Mouse (Mus musculus) hindbrain, embryonic 10.5 days (tissue): ENCODE results near the gene Ppox. TPM values are rescaled to one million over a fixed set of nuclear protein-coding genes. Genes with fewer than 3 reads are reported as not detected.
A peak's percentile ranks its signal among the peaks of the same experiment; 100 is the strongest.
"Not testable (repeated sequence)": the region's sequence is repeated elsewhere in the genome, so short reads cannot be mapped to it uniquely, and the experiment has no call there.

ENCODE experiments used
- DNase-seq: peaks from one replicate; pipeline ENCODE4 v3.0.0-alpha.2; 2017; ENCODE audit warnings: low spot score
- H3K27ac ChIP-seq: fragments of 300-500 bp; sonication (generic); 2 replicates; pipeline ENCODE4 v1.5.1; 2016; ENCODE audit warnings: mild to moderate bottlenecking, moderate library complexity
- H3K27me3 ChIP-seq: fragments of 300-500 bp; sonication (generic); 2 replicates; pipeline ENCODE4 v1.6.1; 2016; ENCODE audit warnings: mild to moderate bottlenecking; ENCODE audit not compliant: poor library complexity, insufficient read depth, severe bottlenecking
- H3K36me3 ChIP-seq: fragments of 300-500 bp; sonication (generic); 2 replicates; pipeline ENCODE4 v1.6.1; 2016; ENCODE audit warnings: mild to moderate bottlenecking, moderate library complexity
- H3K4me1 ChIP-seq: fragments of 300-500 bp; sonication (generic); replicated peaks from 2 replicates; pipeline ENCODE4 v1.6.1; 2016; ENCODE audit warnings: mild to moderate bottlenecking
- H3K4me3 ChIP-seq: fragments of 300-500 bp; sonication (generic); 2 replicates; pipeline ENCODE4 v1.5.1; 2016; ENCODE audit warnings: mild to moderate bottlenecking, moderate library complexity
- H3K9me3 ChIP-seq: fragments of 300-500 bp; sonication (generic); 2 replicates; pipeline ENCODE4 v1.6.1; 2016; ENCODE audit warnings: mild to moderate bottlenecking, moderate library complexity
- WGBS: fragments of 180-500 bp; shearing (Covaris S2); methylation state at CpG from one replicate; pipeline ENCODE4 v1.1.7; 2016; 5-methylcytosine and 5-hydroxymethylcytosine counted together
- polyA plus RNA-seq: library from polyadenylated mRNA; unstranded; fragments of >200 nt; fragmentation: Nextera tagmentation; extraction: Ambion mirVana; gene quantifications from 2 replicates; pipeline ENCODE4 v1.2.1, GENCODE M21; 2016

Gene Ppox
- polyA plus RNA-seq, 1 experiment from 2014 or later, result 56.2 TPM

DNA sequence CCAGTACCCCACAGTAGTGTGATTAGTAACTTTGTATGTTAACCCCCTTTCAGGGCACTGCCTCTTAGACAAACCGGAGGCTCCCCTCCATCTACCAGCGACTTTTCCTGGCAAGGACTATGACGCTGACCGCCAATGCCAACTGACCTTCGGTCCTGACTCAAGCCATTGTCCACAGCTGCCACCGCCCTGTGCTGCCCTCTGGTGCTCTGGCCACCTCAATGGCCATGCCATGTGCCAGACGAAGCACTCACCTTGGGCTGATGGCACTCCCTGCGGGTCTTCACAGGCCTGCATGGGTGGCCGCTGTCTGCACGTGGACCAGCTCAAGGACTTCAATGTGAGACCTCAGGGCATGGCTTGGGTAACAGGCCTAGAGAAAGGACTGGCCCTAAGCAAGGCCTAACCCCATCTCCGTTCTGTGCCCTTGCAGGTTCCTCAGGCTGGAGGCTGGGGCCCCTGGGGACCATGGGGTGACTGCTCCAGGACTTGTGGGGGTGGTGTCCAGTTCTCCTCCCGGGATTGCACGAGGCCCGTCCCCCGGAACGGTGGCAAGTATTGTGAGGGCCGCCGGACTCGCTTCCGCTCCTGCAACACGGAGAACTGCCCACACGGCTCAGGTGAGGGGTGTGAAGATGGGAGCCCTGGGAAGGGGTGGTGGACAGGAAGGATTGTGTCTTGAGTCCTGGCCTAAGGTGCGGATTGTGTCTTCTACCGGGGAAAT is 24.7 kb downstream of the Ppox start:
- no peak overlapping the region for H3K27ac ChIP-seq

DNA sequence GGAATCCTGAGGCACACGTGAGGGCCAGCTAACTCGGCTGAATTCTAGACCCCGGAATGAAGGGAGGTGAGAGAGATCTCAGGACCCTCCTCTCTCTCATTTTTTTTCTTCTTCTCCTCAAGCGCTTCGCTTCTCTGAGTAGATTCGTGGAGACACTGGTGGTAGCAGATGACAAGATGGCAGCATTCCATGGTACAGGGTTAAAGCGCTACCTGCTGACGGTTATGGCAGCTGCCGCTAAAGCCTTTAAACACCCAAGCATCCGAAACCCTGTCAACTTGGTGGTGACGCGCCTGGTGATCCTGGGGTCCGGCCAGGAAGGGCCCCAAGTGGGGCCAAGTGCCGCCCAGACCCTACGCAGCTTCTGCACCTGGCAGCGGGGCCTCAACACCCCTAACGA is 28.6 kb downstream of the Ppox start:
- WGBS, result 46% methylated on average over 17 of the region's 17 CpGs
- Histone ChIP-seq H3K4me3 (peak overlapping the region; percentile 55), H3K4me1 (peaks cover 58% of the 10 kb centered on the region), H3K9me3 (no peaks in the 10 kb centered on the region), H3K27me3 (no peaks in the 10 kb centered on the region), H3K27ac (peak overlapping the region; percentile 85), H3K36me3 (peaks cover 26% of the 10 kb centered on the region)
- DNase-seq, result no peak

More for the DNA sequence above, 24.7 kb downstream of the Ppox start:
- Histone ChIP-seq H3K27me3 (no peaks in the 10 kb centered on the region), H3K9me3 (no peaks in the 10 kb centered on the region), H3K36me3 (peaks cover 45% of the 10 kb centered on the region), H3K4me1 (peaks cover 20% of the 10 kb centered on the region), H3K4me3 (no peak overlapping the region)
- 93% methylated on average over 24 of the region's 24 CpGs for WGBS
- no peak for DNase-seq

DNA sequence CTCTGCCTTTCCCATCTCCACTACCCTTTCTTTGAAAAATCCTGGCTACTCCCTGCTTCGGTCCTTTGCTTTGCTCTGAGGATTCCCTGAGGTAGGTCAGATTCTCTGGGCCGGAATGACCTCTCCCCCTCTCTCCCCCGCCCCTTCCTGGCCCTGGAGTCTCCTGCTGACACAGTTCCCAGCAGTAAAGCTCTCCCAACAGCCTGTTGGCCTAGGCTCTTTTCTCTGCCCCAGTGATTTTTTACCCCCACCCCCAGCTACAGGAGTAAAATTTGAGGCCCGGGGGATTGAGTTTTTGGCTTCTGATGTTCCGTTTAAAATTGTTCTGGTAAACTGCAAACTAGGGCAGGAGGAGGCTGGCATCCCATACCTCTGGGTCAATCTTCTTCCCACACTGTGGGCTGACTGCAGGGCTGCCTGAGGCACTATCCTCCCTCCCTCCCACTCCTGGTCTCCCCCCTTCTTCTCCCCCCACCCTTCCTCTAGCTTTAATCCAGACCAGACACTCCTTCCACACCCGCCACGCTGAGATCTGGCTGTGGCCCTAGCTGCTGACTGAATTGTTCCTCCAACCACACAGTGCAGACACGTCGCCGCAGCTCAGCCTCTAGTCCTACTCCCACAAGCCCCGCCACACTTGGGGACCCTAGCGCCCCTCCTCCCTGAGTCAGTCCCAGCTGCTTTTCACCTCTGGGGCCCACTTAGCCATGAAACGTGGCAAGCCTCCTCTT is 29.2 kb downstream of the Ppox start:
- WGBS, result 1% methylated on average over 13 of the region's 13 CpGs
- peaks cover 60% of the 10 kb centered on the region for H3K4me1 ChIP-seq
- peak overlapping the region; percentile 85 for H3K27ac ChIP-seq
- peak overlapping the region; percentile 55 for H3K4me3 ChIP-seq
- H3K9me3 ChIP-seq, result no peaks in the 10 kb centered on the region
- DNase-seq, result peak; percentile 71
- H3K36me3 ChIP-seq, result peaks cover 26% of the 10 kb centered on the region
- H3K27me3 ChIP-seq, result no peaks in the 10 kb centered on the region

DNA sequence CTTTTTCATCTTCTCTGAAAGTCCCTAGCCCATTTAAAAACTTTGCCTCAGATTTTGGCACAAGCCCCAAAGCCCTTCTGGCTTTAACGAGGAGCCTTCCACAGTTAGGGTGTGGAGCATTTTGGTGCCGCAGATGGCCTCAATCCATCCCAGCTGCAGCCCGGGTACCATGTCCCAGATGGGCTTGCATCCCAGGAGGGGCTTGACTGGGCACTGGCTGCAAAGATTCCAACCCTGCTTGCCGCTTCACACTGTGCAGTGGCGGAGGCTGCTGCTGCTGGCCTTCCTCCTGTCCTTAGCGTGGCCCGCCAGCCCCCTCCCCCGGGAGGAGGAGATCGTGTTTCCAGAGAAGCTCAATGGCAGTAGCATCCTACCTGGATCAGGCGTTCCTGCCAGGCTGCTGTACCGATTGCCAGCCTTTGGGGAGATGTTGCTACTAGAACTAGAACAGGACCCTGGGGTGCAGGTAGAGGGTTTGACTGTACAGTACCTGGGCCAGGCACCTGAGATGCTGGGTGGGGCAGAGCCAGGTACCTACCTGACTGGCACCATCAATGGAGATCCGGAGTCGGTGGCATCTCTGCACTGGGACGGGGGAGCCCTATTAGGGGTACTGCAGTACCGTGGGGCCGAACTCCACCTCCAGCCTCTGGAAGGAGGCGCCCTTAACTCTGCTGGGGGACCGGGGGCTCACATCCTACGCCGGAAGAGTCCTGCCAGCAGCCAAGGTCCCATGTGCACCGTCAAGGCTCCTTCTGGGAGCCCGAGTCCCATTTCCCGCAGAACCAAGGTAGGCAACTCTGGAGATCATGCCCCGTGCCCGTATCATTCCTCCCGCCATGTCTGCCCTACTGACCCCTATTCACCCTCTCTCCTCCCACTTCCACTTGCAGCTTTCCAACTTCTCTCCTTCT is 30.0 kb downstream of the Ppox start, which contains the start of gene Ndufs2:
Gene Ndufs2, minus strand, starts transcription at position 709 of the 914 bp plus-strand sequence.
- 8% methylated on average over 26 of the region's 26 CpGs for WGBS
- H3K27ac ChIP-seq, result peak within 1 kb of the TSS; percentile 85
- no peaks in the 10 kb centered on the region for H3K9me3 ChIP-seq
- peaks cover 18% of the 10 kb centered on the region for H3K36me3 ChIP-seq
- H3K27me3 ChIP-seq, result no peaks in the 10 kb centered on the region
- H3K4me1 ChIP-seq, result peaks cover 68% of the 10 kb centered on the region
- peak; percentile 52 for DNase-seq
- peak within 1 kb of the TSS; percentile 55 for H3K4me3 ChIP-seq

DNA sequence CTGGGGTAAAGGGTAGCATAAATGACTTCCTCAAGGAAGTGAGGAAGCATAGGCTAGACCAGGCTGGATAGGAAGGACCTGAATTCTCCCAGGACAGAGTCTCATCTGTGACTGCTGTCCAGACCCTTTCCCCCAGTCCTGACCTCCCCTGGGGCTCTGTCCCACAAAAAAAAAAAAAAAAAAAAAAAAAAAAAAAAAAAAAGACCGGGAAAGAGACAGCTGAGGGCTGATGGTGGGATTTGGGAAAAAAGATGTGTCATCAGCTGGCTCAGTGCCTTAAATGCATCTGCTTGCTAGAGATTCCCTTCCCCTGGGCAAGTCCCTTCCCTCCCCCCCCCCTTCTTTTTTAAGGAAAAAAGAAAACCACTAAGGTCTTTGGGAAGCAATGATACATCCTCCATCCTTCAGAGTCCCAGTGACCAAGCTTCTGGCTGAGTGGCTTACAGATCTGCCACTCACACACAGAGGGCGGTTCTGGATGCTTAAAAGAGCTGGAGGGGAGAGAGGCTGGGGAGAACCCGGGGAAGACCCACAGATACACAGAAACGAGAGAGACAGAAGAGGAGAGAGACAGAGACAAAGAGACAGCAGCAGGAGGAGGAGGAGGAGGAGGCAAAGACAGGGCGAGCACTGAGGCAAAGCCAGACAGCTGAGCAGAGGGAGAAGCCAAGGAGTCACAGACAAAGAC is 30.9 kb downstream of the Ppox start, which contains the start of gene Adamts4:
Gene Adamts4, plus strand, starts transcription at position 509 of the 688 bp plus-strand sequence.
- DNase-seq, result peak; percentile 66
- H3K27ac ChIP-seq, result peak within 1 kb of the TSS; percentile 96
- peaks cover 73% of the 10 kb centered on the region for H3K4me1 ChIP-seq
- no peaks in the 10 kb centered on the region for H3K27me3 ChIP-seq
- H3K9me3 ChIP-seq, result no peaks in the 10 kb centered on the region
- peaks cover 22% of the 10 kb centered on the region for H3K36me3 ChIP-seq
- WGBS, result 17% methylated on average over 5 of the region's 5 CpGs
- peak within 1 kb of the TSS; percentile 55 for H3K4me3 ChIP-seq

DNA sequence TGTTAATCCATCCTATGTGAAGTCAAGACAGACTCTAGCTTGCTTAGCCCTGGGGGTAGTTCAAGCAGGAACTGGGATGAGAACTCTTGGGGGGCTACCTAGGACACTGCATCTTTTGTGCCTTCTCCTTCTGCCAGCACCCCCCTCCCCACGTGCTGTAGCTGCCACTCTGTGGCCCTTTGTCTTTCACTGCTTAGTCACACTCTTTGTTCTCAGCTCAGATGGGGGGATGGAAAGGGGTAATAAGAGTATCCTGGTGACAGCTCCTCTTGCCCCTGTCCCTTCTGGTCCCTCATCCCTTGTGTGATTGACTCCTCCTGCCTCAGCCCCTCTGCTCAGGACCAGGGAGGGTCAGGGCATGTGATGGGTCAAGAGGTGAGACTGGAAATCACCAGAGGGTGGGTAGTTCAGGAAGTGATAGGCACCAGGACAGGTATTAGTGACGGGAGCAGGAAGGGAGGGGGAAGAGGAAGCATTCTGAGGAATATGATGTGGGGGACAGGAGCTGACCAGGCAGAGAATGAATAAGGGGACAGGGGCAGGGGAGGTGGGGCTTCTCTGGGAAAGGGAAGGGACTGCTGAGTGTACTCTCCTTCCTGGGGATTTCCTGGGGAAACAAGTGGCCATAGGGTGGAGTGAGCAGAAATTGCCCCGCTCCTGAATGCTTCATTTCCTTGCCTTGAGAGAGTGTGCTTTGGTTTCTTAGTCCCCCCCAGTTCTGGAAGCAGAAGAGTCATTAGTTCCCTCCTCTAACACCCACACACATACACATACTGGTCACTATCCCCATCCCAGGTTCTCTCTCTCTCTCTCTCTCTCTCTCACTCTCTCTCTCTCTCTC is 32.4 kb downstream of the Ppox start:
- no peaks in the 10 kb centered on the region for H3K9me3 ChIP-seq
- H3K27ac ChIP-seq, result peak overlapping the region; percentile 96
- H3K4me3 ChIP-seq, result peak overlapping the region; percentile 71; the same call in 1 of the 2 replicates
- H3K4me1 ChIP-seq, result peaks cover 73% of the 10 kb centered on the region
- DNase-seq, result peak; percentile 30
- no peaks in the 10 kb centered on the region for H3K27me3 ChIP-seq
- WGBS, result 49% methylated on average over 3 of the region's 3 CpGs
- peaks cover 20% of the 10 kb centered on the region for H3K36me3 ChIP-seq

DNA sequence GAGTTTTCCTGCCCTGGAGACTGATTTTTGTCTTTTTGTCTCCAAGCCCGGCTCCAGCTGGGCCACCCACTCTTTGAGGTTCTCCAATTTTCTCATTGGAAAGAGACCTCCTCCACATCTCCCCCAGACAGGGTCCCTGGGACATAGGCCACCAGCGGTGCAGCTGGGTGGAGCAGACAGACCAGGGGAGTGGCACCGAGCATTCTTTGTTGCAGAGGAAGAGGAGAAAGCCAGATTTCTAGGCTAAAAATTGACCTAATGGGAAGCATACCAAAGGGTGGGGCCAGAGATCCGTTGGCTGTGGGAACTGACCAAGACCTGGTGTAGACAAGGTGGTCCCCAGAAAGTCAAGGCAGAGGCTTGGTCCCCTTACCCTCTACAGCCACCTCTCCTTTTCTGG is 33.1 kb downstream of the Ppox start:
- 22% methylated on average over 4 of the region's 4 CpGs for WGBS
- H3K4me3 ChIP-seq, result peak overlapping the region; percentile 71
- no peaks in the 10 kb centered on the region for H3K27me3 ChIP-seq
- H3K27ac ChIP-seq, result peak overlapping the region; percentile 96
- peaks cover 70% of the 10 kb centered on the region for H3K4me1 ChIP-seq
- H3K36me3 ChIP-seq, result peaks cover 25% of the 10 kb centered on the region
- no peaks in the 10 kb centered on the region for H3K9me3 ChIP-seq
- DNase-seq, result peak; percentile 29

DNA sequence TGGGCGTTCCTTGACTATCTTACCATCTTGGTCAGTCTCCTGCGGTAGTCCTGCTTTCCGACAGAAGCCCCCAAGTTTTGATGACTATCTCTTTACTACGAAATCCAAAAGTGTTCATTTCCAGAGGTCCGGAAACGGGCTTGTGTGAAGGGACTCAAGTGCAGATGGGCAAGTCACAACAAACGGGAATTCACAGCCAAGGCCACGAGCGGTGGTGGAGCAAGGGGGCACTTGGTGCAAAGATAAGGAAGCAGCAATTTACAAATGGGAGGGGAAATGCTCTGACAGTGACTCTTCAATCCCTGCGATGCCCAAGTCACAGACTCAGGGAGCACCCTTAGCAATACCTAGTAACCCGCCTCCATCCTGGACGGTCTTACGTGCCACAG is 33.5 kb downstream of the Ppox start:
- peak overlapping the region; percentile 71 for H3K4me3 ChIP-seq
- 14% methylated on average over 13 of the region's 13 CpGs for WGBS
- DNase-seq, result no peak
- no peaks in the 10 kb centered on the region for H3K9me3 ChIP-seq
- H3K36me3 ChIP-seq, result peaks cover 30% of the 10 kb centered on the region
- no peaks in the 10 kb centered on the region for H3K27me3 ChIP-seq
- peaks cover 65% of the 10 kb centered on the region for H3K4me1 ChIP-seq
- peak overlapping the region; percentile 96 for H3K27ac ChIP-seq

DNA sequence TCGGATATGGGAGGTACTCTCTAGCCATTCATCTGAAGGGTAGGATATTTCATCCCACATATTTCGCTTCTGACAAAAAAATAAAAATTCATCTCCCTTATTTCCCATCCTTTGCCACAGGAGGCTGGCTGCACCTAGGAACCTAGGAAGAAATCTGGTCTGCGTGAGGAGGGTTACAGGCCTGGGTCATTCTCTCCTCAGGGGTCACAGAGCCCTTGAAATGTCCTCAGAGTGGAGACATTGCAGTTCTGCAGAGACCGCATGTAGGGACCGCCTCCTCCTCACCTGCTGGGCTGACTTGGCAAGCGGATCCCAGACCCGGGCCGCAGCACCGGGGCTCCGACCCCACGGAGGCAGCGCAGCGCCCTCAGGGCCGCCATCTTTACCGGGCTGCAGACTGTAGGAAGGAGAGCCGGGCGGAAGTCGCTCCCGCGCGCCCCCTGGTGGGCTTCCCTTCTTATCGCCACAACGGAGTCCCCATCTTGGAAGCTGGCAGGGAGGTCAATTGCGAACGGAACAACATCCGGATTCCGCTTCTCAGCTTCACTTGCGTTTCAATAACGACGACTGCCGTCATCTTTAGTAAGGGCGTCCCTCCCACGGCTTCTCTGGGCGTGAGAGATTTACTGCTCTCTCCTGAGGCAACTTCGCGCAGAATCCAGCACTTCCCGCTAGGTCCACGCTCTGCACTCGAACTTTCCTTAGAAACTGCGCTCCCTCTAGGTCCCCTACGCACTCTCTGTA is 34.1 kb downstream of the Ppox start:
- H3K4me3 ChIP-seq, result peak overlapping the region; percentile 71
- peaks cover 36% of the 10 kb centered on the region for H3K36me3 ChIP-seq
- peak overlapping the region; percentile 96 for H3K27ac ChIP-seq
- peaks cover 60% of the 10 kb centered on the region for H3K4me1 ChIP-seq
- H3K27me3 ChIP-seq, result no peaks in the 10 kb centered on the region
- H3K9me3 ChIP-seq, result no peaks in the 10 kb centered on the region
- WGBS, result under 1% methylated on average over 41 of the region's 41 CpGs
- peak; percentile 98 for DNase-seq

DNA sequence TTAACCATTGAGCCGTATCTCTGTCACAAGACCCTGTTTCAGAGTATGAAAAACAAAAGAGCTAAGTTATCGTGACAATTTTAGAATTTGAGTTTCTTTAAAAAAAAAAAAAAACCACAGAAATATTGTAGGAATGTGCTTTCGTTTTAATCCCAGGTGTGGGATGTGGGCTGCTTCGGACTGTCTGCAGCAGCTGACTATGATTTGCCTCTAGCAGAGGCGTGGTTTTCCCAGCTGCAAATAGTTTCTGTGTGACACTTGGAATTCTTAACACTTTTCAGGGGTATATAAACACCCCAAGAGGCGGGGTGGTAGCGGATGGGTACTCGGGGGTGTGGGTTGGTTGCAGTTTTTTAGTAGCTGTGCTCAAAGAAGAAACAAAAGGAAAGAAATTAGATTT is 35.6 kb downstream of the Ppox start:
- DNase-seq, result no peak
- Histone ChIP-seq H3K27ac (no peak overlapping the region), H3K4me1 (peaks cover 44% of the 10 kb centered on the region), H3K9me3 (no peaks in the 10 kb centered on the region), H3K4me3 (peak overlapping the region; percentile 71), H3K27me3 (no peaks in the 10 kb centered on the region), H3K36me3 (peaks cover 51% of the 10 kb centered on the region)
- WGBS, result 93% methylated on average over 8 of the region's 8 CpGs

DNA sequence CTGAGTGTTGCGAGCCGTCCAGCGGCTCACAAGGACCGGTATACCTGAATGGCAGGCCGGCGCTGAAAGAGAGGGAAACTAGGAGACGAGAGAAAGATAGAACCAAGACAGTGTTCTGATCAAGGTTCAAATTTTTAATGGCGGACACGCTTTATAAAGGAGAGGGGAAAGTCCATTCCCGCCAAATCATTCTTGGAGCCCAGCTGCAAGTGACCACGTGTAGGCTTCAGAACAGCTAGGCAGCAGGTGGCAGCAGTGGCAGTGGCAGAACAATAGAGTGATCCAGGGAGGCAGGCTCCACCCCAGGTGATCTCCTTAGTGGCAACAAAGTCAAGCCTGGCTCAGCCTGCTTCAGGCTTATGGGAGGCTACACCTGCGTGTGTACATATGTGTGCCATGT is 39.0 kb downstream of the Ppox start:
- H3K36me3 ChIP-seq, result peaks cover 85% of the 10 kb centered on the region
- 88% methylated on average over 12 of the region's 12 CpGs for WGBS
- not testable (repeated sequence) for DNase-seq, H3K4me3 ChIP-seq, H3K27me3 ChIP-seq, H3K27ac ChIP-seq, H3K9me3 ChIP-seq
- H3K4me1 ChIP-seq, result peaks cover 13% of the 10 kb centered on the region
